Mouse (Mus musculus) midbrain, embryonic 12.5 days (tissue): ENCODE data around the gene Qars. TPM values are rescaled to one million over a fixed set of nuclear protein-coding genes. Genes with fewer than 3 reads are reported as not detected.

Experiments used
- ATAC-seq: fragments of 200-750 bp; cut with Nextera tagmentation; 2 replicates; pipeline ENCODE4 v1.8.0; 2017; ENCODE audit warnings: low read depth, moderate TSS enrichment, moderate library complexity; ENCODE audit not compliant: low FRiP score
- H3K27ac ChIP-seq: fragments of 300-500 bp; sonication (generic); replicated peaks from 2 replicates; pipeline ENCODE4 v1.5.1; 2016; ENCODE audit warnings: mild to moderate bottlenecking
- H3K27me3 ChIP-seq: fragments of 300-500 bp; sonication (generic); 2 replicates; pipeline ENCODE4 v1.6.1; 2016; ENCODE audit warnings: mild to moderate bottlenecking
- H3K36me3 ChIP-seq: fragments of 300-500 bp; sonication (generic); 2 replicates; pipeline ENCODE4 v1.6.1; 2016
- H3K4me1 ChIP-seq: fragments of 300-500 bp; sonication (generic); 2 replicates; pipeline ENCODE4 v1.6.1; 2016
- H3K4me2 ChIP-seq: fragments of 300-500 bp; sonication (generic); replicated peaks from 2 replicates; pipeline ENCODE4 v1.6.1; 2016; ENCODE audit warnings: mild to moderate bottlenecking, moderate library complexity
- H3K4me3 ChIP-seq: fragments of 300-500 bp; sonication (generic); 2 replicates; pipeline ENCODE4 v1.5.1; 2016; ENCODE audit warnings: mild to moderate bottlenecking
- H3K9ac ChIP-seq: fragments of 300-500 bp; sonication (generic); replicated peaks from 2 replicates; pipeline ENCODE4 v1.6.1; 2016; ENCODE audit warnings: mild to moderate bottlenecking, moderate library complexity
- H3K9me3 ChIP-seq: fragments of 300-500 bp; sonication (generic); 2 replicates; pipeline ENCODE4 v1.6.1; 2016; ENCODE audit warnings: mild to moderate bottlenecking
- WGBS: fragments of 180-500 bp; shearing (Covaris S2); methylation state at CpG from one replicate; pipeline ENCODE4 v1.1.7; 2016; 5-methylcytosine and 5-hydroxymethylcytosine counted together
- polyA plus RNA-seq: library from polyadenylated mRNA; unstranded; fragments of >200 nt; fragmentation: Nextera tagmentation; extraction: Ambion mirVana; gene quantifications from 2 replicates; pipeline ENCODE4 v1.2.1, GENCODE M21; 2016

Qars gene
- polyA plus RNA-seq, 1 experiment from 2014 or later, result 86.3 TPM

- peak within 1 kb of the TSS; percentile 72 for H3K4me2 ChIP-seq
- peak within 1 kb of the TSS; percentile 79 for H3K9ac ChIP-seq
- H3K27me3 ChIP-seq, result no peaks in the 10 kb centered on the region
- under 1% methylated on average over 52 of the region's 53 CpGs for WGBS
- ATAC-seq, result peak; percentile 99
- H3K36me3 ChIP-seq, result peaks cover 75% of the 10 kb centered on the region
- no peaks in the 10 kb centered on the region for H3K9me3 ChIP-seq
- peak within 1 kb of the TSS; percentile 66 for H3K27ac ChIP-seq
- peaks cover 13% of the 10 kb centered on the region for H3K4me1 ChIP-seq
- peak within 1 kb of the TSS; percentile 59 for H3K4me3 ChIP-seq
Observed at GRCm38 (mm10) chr9:108560227-108560841, 52.8 kb downstream of the Qars start, which contains the start of gene Impdh2. TSS of gene Impdh2 (plus strand) at chr9:108560286.

DNA sequence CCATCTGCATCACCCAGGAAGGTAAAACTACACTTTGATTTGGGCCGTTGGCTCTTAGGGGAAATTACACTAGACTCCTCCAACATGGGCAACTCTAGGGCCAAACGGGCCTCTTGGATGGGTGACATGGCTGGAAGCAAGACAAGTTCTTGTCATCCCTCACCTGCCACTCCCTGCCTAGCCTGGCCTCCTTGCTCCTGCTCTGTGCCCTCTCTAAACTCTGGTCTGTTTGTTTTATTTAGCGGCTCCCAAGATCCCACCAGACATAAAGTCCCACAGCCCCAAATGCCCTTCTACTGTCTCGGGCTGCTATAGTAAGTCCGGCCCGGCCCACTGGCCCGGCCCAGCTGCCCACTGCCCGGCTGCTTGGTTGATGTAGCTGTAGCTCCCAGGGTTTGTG is 56.2 kb downstream of the Qars start:
- Histone ChIP-seq H3K27me3 (no peaks in the 10 kb centered on the region), H3K4me2 (no peak overlapping the region), H3K36me3 (peaks cover 52% of the 10 kb centered on the region), H3K9ac (no peak overlapping the region), H3K9me3 (no peaks in the 10 kb centered on the region), H3K4me1 (peaks cover 36% of the 10 kb centered on the region), H3K4me3 (no peak overlapping the region), H3K27ac (no peak overlapping the region)
- ATAC-seq, result no peak
- WGBS, result 90% methylated on average over 8 of the region's 8 CpGs

- H3K4me1 ChIP-seq, result peaks cover 38% of the 10 kb centered on the region
- no peak overlapping the region for H3K4me2 ChIP-seq
- H3K4me3 ChIP-seq, result no peak overlapping the region
- peaks cover 47% of the 10 kb centered on the region for H3K36me3 ChIP-seq
- ATAC-seq, result no peak
- no peaks in the 10 kb centered on the region for H3K27me3 ChIP-seq
- WGBS, result 92% methylated on average over 7 of the region's 7 CpGs
- no peak overlapping the region for H3K27ac ChIP-seq
- H3K9me3 ChIP-seq, result no peaks in the 10 kb centered on the region
- no peak overlapping the region for H3K9ac ChIP-seq
Observed at GRCm38 (mm10) chr9:108564131-108564530, 56.6 kb downstream of the Qars start.

Other genes starting within 250 kb of the Qars start
- 64.7 and 67.0 TPM in 2 replicates for gene Dag1, start 243.7 kb upstream of the Qars start, polyA plus RNA-seq
- 67.9 and 78.4 TPM in 2 replicates for gene Nicn1, start 217.3 kb upstream of the Qars start, polyA plus RNA-seq
- gene Amt, start 210.9 kb upstream of the Qars start, polyA plus RNA-seq, result 25.0 and 30.0 TPM in 2 replicates
- gene Rhoa, start 201.6 kb upstream of the Qars start, polyA plus RNA-seq, result 324 and 379 TPM in 2 replicates
- 39.9 and 41.7 TPM in 2 replicates for gene Tcta, start 201.5 kb upstream of the Qars start, polyA plus RNA-seq
- 656 and 692 TPM in 2 replicates for gene Gpx1, start 168.8 kb upstream of the Qars start, polyA plus RNA-seq
- gene Usp4, start 159.9 kb upstream of the Qars start, polyA plus RNA-seq, result 135 and 142 TPM in 2 replicates
- gene 1700102P08Rik, start 114.9 kb upstream of the Qars start, polyA plus RNA-seq, result 1.7 and 2.4 TPM in 2 replicates
- 1.3 and 1.7 TPM in 2 replicates for gene Ccdc36, start 79.2 kb upstream of the Qars start, polyA plus RNA-seq
- not detected in 2 replicates for gene BC048562, start 71.2 kb upstream of the Qars start, polyA plus RNA-seq
- gene Ccdc71, start 47.2 kb upstream of the Qars start, polyA plus RNA-seq, result 51.4 and 52.6 TPM in 2 replicates
- gene Klhdc8b, start 46.1 kb upstream of the Qars start, polyA plus RNA-seq, result 60.7 and 72.1 TPM in 2 replicates
- 42.2 and 44.0 TPM in 2 replicates for gene Lamb2, start 28.0 kb upstream of the Qars start, polyA plus RNA-seq
- gene Usp19, start 17.1 kb upstream of the Qars start, polyA plus RNA-seq, result 111 and 116 TPM in 2 replicates
- 175 and 178 TPM in 2 replicates for gene Qrich1, start 9.1 kb downstream of the Qars start, polyA plus RNA-seq
- 133 and 143 TPM in 2 replicates for gene Impdh2, start 52.6 kb downstream of the Qars start, polyA plus RNA-seq
- gene Ndufaf3, start 59.7 kb downstream of the Qars start, polyA plus RNA-seq, result 56.9 and 58.8 TPM in 2 replicates
- 251 and 260 TPM in 2 replicates for gene Dalrd3, start 62.2 kb downstream of the Qars start, polyA plus RNA-seq
- gene Wdr6, start 71.0 kb downstream of the Qars start, polyA plus RNA-seq, result 288 and 293 TPM in 2 replicates
- gene P4htm, start 90.0 kb downstream of the Qars start, polyA plus RNA-seq, result 14.7 and 16.4 TPM in 2 replicates
- gene Arih2, start 141.7 kb downstream of the Qars start, polyA plus RNA-seq, result 60.3 and 64.8 TPM in 2 replicates
- 36.6 and 38.6 TPM in 2 replicates for gene Slc25a20, start 154.4 kb downstream of the Qars start, polyA plus RNA-seq
- 57.1 and 67.6 TPM in 2 replicates for gene Prkar2a, start 181.6 kb downstream of the Qars start, polyA plus RNA-seq